Mouse (Mus musculus): ENCODE results near the gene Rara. TPM values are rescaled to one million over a fixed set of nuclear protein-coding genes. Genes with fewer than 3 reads are reported as not detected.

The Rara gene
- polyA plus RNA-seq, 1 experiment from 2014 or later = 43.2 TPM

DNA sequence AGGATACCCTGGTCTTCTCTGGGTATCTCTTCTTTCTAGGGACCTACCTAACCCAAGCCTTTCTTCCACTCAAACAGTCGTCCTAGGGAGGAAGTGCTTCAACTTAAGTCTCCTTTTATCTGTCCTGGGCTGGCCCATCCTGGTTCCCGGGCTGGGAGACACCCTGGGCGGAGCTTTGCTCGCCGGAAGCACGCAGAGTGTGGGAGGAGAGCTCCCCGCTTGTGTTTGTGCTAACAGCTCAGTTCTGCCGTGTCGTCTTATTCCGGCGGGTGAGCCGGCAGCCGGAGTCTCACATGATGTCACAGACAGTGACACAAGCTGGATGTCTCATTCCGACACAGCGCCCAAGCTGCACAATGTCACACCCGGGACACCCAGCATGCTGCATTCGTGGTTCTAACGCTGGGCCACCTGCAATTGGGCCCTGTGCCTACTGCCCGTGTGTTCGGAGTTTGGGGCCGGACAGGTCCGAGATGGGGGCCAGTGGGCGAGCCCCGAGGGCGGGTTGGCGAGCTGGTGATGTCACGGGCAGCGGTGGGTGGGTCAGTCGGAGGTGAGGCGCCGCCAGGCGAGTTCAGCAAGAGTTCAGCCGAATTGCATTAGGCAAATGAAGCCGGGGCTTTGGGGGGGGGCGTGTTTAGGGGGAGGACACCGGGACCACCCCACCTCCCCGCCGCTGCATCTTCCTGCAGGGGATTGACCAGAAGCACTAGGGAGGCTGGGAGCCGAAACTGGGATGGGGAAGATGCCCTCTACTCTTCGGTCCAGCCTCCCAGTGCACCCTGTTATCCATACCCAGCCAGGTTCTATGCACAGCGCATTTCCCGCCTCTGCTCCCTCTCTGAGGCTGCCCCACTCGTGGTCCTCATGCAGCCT, 32.1 kb downstream of the Rara start:
- Histone ChIP-seq H3K27me3 (ENCODE audit: insufficient read depth, low read length) (no peaks in the 10 kb centered on the region), H3K36me3 (ENCODE audit: insufficient read depth) (peaks cover 9% of the 10 kb centered on the region; the same call in 1 of the 2 replicates), H3K4me2 (peak overlapping the region; percentile 100), H3K27ac (ENCODE audit: low read depth) (peak overlapping the region; percentile 82), H3K9me3 (ENCODE audit: low read depth, low read length) (no peaks in the 10 kb centered on the region), H3K4me1 (ENCODE audit: insufficient read depth) (peaks cover 33% of the 10 kb centered on the region), H3K4me3 (ENCODE audit: low read depth, low read length) (peak overlapping the region; percentile 71), H3K9ac (peak overlapping the region; percentile 72)
- TF ChIP-seq CTCF (IDR thresholded peaks at IDR 0.05; ENCODE audit: low read depth) = no peak
- ATAC-seq (ENCODE audit: insufficient read depth) (peak; percentile 9), DNase-seq (peak; percentile 92)
- WGBS = under 1% methylated on average over 43 of the region's 43 CpGs

DNA sequence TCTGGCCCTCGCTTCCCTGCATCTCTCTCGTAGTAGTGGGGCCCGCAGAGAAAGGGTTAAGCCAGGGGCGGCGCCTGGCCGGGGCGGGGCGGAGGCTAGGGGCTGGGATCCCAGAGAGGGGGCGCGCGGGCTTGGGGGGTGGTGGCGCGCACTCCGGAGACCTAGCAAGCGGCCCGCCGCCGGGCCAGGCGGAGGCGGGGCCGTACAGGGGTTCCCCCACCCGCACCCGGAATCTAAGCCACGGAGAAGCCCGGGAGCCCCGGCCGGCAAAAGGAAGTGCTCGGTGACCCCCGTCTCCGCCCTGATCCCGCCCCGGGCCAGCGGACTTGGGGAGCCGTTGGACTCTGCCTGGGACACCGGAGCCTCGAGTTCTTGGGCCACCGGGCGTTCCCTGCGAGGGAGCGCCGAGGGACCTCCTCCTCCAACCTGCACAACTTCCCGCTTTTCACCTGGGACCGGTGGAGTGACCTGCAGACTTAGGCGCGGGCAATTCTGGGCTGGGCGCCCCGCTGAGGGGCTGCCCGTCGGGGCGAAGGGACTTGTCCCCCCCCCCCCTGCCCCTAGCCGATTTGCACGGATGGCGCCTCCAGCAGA, 32.8 kb downstream of the Rara start:
- DNase-seq (peak; percentile 88), ATAC-seq (ENCODE audit: insufficient read depth) (peak; percentile 7)
- Histone ChIP-seq H3K4me2 (peak overlapping the region; percentile 100), H3K27me3 (ENCODE audit: insufficient read depth, low read length) (no peaks in the 10 kb centered on the region), H3K9me3 (ENCODE audit: low read depth, low read length) (no peaks in the 10 kb centered on the region), H3K27ac (ENCODE audit: low read depth) (peak overlapping the region; percentile 82), H3K9ac (peak overlapping the region; percentile 72), H3K4me3 (ENCODE audit: low read depth, low read length) (peak overlapping the region; percentile 71), H3K36me3 (ENCODE audit: insufficient read depth) (peaks cover 14% of the 10 kb centered on the region), H3K4me1 (ENCODE audit: insufficient read depth) (peaks cover 33% of the 10 kb centered on the region)
- no peak for TF ChIP-seq CTCF (IDR thresholded peaks at IDR 0.05; ENCODE audit: low read depth)
- WGBS = under 1% methylated on average over 52 of the region's 53 CpGs

DNA sequence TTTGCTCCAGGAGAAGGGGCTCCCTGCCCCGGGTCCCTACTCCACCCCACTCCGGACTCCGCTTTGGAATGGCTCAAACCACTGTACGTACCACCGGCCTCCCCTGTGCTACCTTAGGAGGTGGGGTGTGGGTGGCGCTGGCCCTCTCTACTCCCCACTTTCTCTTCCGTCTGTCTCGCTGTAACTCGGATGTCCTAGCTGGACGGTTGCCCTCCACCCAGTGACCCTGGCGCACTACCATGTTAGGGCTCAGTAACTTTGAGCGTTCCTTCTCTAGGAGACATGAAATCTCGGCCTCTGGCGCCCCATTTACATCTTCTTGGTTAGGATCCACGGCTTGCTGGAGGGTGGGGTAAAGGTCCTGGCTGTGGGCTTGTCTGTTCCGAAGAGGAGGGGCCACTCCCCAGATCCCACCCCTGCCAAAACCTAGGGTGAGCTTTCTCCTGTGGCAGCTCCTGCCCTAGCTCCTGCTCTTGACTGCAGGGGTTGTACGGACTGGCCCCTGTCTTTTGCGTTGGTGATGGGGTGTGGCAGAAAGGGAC, 33.5 kb downstream of the Rara start:
- WGBS = 4% methylated on average over 18 of the region's 18 CpGs

GRCm38 (mm10) chr11:98961766-98962165, 34.1 kb downstream of the Rara start:
- Histone ChIP-seq H3K4me3 (ENCODE audit: low read depth, low read length) (peak overlapping the region; percentile 71), H3K4me1 (ENCODE audit: insufficient read depth) (peaks cover 43% of the 10 kb centered on the region), H3K27me3 (ENCODE audit: insufficient read depth, low read length) (no peaks in the 10 kb centered on the region), H3K27ac (ENCODE audit: low read depth) (no peak overlapping the region), H3K4me2 (peak overlapping the region; percentile 100), H3K36me3 (ENCODE audit: insufficient read depth) (peaks cover 20% of the 10 kb centered on the region), H3K9me3 (ENCODE audit: low read depth, low read length) (no peaks in the 10 kb centered on the region), H3K9ac (peak overlapping the region; percentile 72)
- ATAC-seq (ENCODE audit: insufficient read depth) = no peak
- WGBS = 6% methylated on average over 8 of the region's 8 CpGs
- no peak for TF ChIP-seq CTCF (IDR thresholded peaks at IDR 0.05; ENCODE audit: low read depth)
- DNase-seq = no peak

More for the DNA sequence above, 33.5 kb downstream of the Rara start:
- Histone ChIP-seq H3K4me1 (ENCODE audit: insufficient read depth) (peaks cover 36% of the 10 kb centered on the region), H3K9me3 (ENCODE audit: low read depth, low read length) (no peaks in the 10 kb centered on the region), H3K27ac (ENCODE audit: low read depth) (peak overlapping the region; percentile 82; the same call in 1 of the 2 replicates), H3K9ac (peak overlapping the region; percentile 72), H3K4me2 (peak overlapping the region; percentile 100), H3K27me3 (ENCODE audit: insufficient read depth, low read length) (no peaks in the 10 kb centered on the region), H3K36me3 (ENCODE audit: insufficient read depth) (peaks cover 14% of the 10 kb centered on the region), H3K4me3 (ENCODE audit: low read depth, low read length) (peak overlapping the region; percentile 71)
- no peak for DNase-seq
- TF ChIP-seq CTCF (IDR thresholded peaks at IDR 0.05; ENCODE audit: low read depth) = no peak
- no peak for ATAC-seq (ENCODE audit: insufficient read depth)

GRCm38 (mm10) chr11:98962421-98963095, 34.9 kb downstream of the Rara start:
- H3K36me3 ChIP-seq (ENCODE audit: insufficient read depth) = peaks cover 24% of the 10 kb centered on the region
- H3K4me3 ChIP-seq (ENCODE audit: low read depth, low read length) = peak overlapping the region; percentile 71
- no peak for DNase-seq
- no peak for TF ChIP-seq CTCF (IDR thresholded peaks at IDR 0.05; ENCODE audit: low read depth)
- H3K9me3 ChIP-seq (ENCODE audit: low read depth, low read length) = no peaks in the 10 kb centered on the region
- WGBS = 10% methylated on average over 12 of the region's 12 CpGs
- peak overlapping the region; percentile 40; the same call in 1 of the 2 replicates for H3K9ac ChIP-seq
- peak overlapping the region; percentile 87 for H3K27ac ChIP-seq (ENCODE audit: low read depth)
- H3K27me3 ChIP-seq (ENCODE audit: insufficient read depth, low read length) = no peaks in the 10 kb centered on the region
- peak overlapping the region; percentile 100 for H3K4me2 ChIP-seq
- H3K4me1 ChIP-seq (ENCODE audit: insufficient read depth) = peaks cover 48% of the 10 kb centered on the region
- no peak for ATAC-seq (ENCODE audit: insufficient read depth)

- Histone ChIP-seq H3K9me3 (ENCODE audit: low read depth, low read length) (no peaks in the 10 kb centered on the region), H3K4me2 (peak overlapping the region; percentile 100), H3K36me3 (ENCODE audit: insufficient read depth) (peaks cover 27% of the 10 kb centered on the region), H3K4me3 (ENCODE audit: low read depth, low read length) (peak overlapping the region; percentile 71), H3K27me3 (ENCODE audit: insufficient read depth, low read length) (no peaks in the 10 kb centered on the region), H3K4me1 (ENCODE audit: insufficient read depth) (peaks cover 56% of the 10 kb centered on the region), H3K27ac (ENCODE audit: low read depth) (peak overlapping the region; percentile 87), H3K9ac (peak overlapping the region; percentile 40)
- TF ChIP-seq CTCF (IDR thresholded peaks at IDR 0.05; ENCODE audit: low read depth) = peak; percentile 42
- peak; percentile 85 for ATAC-seq (ENCODE audit: insufficient read depth)
- peak; percentile 98 for DNase-seq
- WGBS = under 1% methylated on average over 32 of the region's 32 CpGs
Measured at GRCm38 (mm10) chr11:98963191-98964021, 35.8 kb downstream of the Rara start.

All from lung, embryonic 14.5 days (tissue).